Mouse (Mus musculus): Measurements from ENCODE around the gene Plekhd1. TPM values are rescaled to one million over a fixed set of nuclear protein-coding genes. Genes with fewer than 3 reads are reported as not detected.

The Plekhd1 gene
- polyA plus RNA-seq (2016; fragmentation: Nextera tagmentation; extraction: Ambion mirVana): 0.40 and 0.65 TPM in 2 replicates

GRCm38 (mm10) chr12:80692269-80692972 lies at the start of gene Plekhd1:
Plekhd1 (plus strand) TSS chr12:80692591.
- Histone ChIP-seq H3K27ac (no peak within 1 kb of the TSS), H3K36me3 (replicated peaks) (no peaks in the 10 kb centered on the region), H3K9ac (peak within 1 kb of the TSS; percentile 38), H3K4me2 (peak within 1 kb of the TSS; percentile 66), H3K4me3 (replicated peaks) (peak within 1 kb of the TSS; percentile 42), H3K27me3 (peaks cover 55% of the 10 kb centered on the region), H3K4me1 (peaks cover 21% of the 10 kb centered on the region), H3K9me3 (no peaks in the 10 kb centered on the region)
- ATAC-seq (ENCODE audit: low FRiP score): peak; percentile 74
- WGBS: 1% methylated on average over 48 of the region's 52 CpGs

DNA sequence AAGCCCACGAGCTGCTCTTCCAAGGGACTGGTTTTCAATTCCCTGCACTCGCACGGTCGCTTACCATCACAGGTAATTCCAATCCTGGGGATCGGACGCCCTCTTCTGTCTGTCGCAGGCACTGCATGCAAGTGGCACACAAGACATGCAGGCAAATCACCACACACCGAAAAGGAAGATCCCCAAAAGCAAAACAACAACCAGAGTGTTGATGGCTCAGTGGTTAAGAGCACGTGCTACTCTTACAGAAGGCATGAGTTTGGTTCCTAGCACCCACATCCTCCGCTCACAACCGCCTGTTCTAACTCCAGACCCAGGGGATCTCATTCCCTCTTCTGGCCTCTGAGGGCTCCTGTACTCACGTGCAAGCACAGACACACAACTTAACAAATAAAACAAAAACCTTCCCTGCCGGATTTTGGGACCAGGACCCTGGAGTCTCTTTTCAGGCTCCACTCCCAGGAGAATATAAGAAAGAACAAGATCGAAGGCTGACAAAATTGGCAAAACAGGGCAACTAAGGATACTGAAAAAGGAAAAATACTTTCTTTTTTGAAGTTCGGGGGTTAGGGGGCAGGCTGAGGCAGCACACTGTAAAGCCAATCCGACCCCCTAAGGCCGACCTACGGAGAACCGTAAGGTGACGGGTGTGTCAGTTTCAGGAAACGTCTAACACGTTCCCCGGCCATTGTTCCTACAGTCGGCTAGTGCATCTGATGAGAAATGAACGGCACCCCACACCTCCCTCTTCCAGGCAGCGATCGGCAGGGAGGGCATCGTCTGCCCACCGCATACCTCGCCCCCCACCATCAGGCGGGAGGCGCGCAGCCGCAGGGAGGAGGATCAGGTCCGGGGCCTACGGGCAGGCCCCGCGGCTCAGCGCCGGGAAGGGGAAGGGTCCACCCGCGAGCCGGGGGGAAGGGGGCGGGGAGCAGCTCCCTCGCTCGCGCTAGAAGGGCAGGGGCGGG lies 49.4 kb upstream of the Plekhd1 start:
- peaks cover 41% of the 10 kb centered on the region for H3K36me3 ChIP-seq (replicated peaks)
- H3K9ac ChIP-seq: peak overlapping the region; percentile 95
- peak; percentile 81; the same call in 1 of the 2 replicates for ATAC-seq (ENCODE audit: low FRiP score)
- no peaks in the 10 kb centered on the region for H3K9me3 ChIP-seq
- WGBS: 2% methylated on average over 47 of the region's 48 CpGs
- H3K4me3 ChIP-seq (replicated peaks): peak overlapping the region; percentile 93
- peak overlapping the region; percentile 83 for H3K4me2 ChIP-seq
- peaks cover 40% of the 10 kb centered on the region for H3K4me1 ChIP-seq
- H3K27me3 ChIP-seq: no peaks in the 10 kb centered on the region
- peak overlapping the region; percentile 90 for H3K27ac ChIP-seq

- Histone ChIP-seq H3K27ac (peak within 1 kb of the TSS; percentile 90), H3K36me3 (replicated peaks) (peaks cover 32% of the 10 kb centered on the region), H3K4me2 (peak within 1 kb of the TSS; percentile 83), H3K9ac (peak within 1 kb of the TSS; percentile 95), H3K4me1 (peaks cover 40% of the 10 kb centered on the region), H3K4me3 (replicated peaks) (peak within 1 kb of the TSS; percentile 93), H3K27me3 (no peaks in the 10 kb centered on the region), H3K9me3 (no peaks in the 10 kb centered on the region)
- ATAC-seq (ENCODE audit: low FRiP score): peak; percentile 97
- under 1% methylated on average over 50 of the region's 50 CpGs for WGBS
Observed at GRCm38 (mm10) chr12:80643693-80644505, 48.5 kb upstream of the Plekhd1 start, which contains the start of the genes Slc39a9 and Erh. Slc39a9 (plus strand) TSS chr12:80643883. Erh (minus strand) TSS chr12:80644341.

DNA sequence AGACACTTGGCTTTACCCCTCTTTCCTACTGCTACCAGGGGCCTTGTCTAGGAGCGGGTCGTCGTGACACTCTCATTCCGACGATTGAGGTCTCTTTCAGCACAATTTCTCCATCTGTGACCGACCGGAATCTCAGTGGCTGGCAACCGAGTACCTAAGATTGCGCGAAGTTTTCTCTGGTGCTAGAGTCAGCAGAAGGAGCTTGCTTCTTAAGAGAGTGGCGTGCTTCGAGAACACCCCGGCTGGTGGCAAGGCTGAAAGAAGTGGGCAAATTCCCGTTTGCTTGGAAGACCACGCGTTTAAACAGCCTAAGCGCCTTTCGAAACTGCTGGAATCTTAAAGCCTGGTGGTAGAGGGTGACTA lies 47.9 kb upstream of the Plekhd1 start:
- no peaks in the 10 kb centered on the region for H3K9me3 ChIP-seq
- H3K36me3 ChIP-seq (replicated peaks): peaks cover 26% of the 10 kb centered on the region
- H3K9ac ChIP-seq: peak overlapping the region; percentile 95
- H3K4me3 ChIP-seq (replicated peaks): peak overlapping the region; percentile 93
- H3K27me3 ChIP-seq: no peaks in the 10 kb centered on the region
- H3K4me2 ChIP-seq: peak overlapping the region; percentile 83
- 11% methylated on average over 18 of the region's 18 CpGs for WGBS
- H3K4me1 ChIP-seq: peaks cover 40% of the 10 kb centered on the region
- no peak overlapping the region for H3K27ac ChIP-seq
- ATAC-seq (ENCODE audit: low FRiP score): no peak

GRCm38 (mm10) chr12:80646377-80646776 lies 46.0 kb upstream of the Plekhd1 start:
- Histone ChIP-seq H3K27ac (no peak overlapping the region), H3K4me3 (replicated peaks) (no peak overlapping the region), H3K36me3 (replicated peaks) (peaks cover 7% of the 10 kb centered on the region; the same call in 1 of the 2 replicates), H3K4me2 (peak overlapping the region; percentile 83; the same call in 1 of the 2 replicates), H3K27me3 (no peaks in the 10 kb centered on the region), H3K9ac (0 out of 2 replicates have a peak overlapping the region, but pooled peaks have one; percentile 29), H3K4me1 (peaks cover 40% of the 10 kb centered on the region), H3K9me3 (no peaks in the 10 kb centered on the region)
- no peak for ATAC-seq (ENCODE audit: low FRiP score)
- WGBS: 97% methylated on average over 3 of the region's 3 CpGs

- ATAC-seq (ENCODE audit: low FRiP score): no peak
- Histone ChIP-seq H3K27ac (no peak overlapping the region), H3K4me3 (replicated peaks) (no peak overlapping the region), H3K9me3 (no peaks in the 10 kb centered on the region), H3K36me3 (replicated peaks) (no peaks in the 10 kb centered on the region), H3K4me1 (no peaks in the 10 kb centered on the region), H3K4me2 (no peak overlapping the region), H3K9ac (no peak overlapping the region), H3K27me3 (no peaks in the 10 kb centered on the region)
- 96% methylated on average over 7 of the region's 7 CpGs for WGBS
Observed at GRCm38 (mm10) chr12:80653951-80654658, 38.3 kb upstream of the Plekhd1 start.

DNA sequence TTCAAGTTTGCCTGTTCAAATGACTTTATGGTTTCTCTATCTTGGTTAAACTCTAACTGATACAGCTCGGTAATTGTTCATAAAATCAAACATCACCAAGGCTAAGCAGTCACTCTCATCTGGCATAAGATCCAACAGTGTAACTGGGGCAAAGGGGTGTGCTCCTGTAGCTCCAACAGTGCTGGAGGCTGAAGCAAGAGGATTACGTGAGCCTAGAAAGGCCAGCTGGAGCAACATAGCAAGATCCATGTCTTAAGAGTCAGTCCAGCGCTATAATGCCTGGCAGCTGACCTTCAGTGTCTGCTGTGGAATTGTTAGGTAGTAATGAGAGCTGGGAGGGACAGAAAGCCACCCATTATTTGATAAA lies 37.7 kb upstream of the Plekhd1 start:
- 95% methylated on average over 3 of the region's 3 CpGs for WGBS
- H3K4me3 ChIP-seq (replicated peaks): no peak overlapping the region
- H3K36me3 ChIP-seq (replicated peaks): no peaks in the 10 kb centered on the region
- H3K27ac ChIP-seq: no peak overlapping the region
- H3K27me3 ChIP-seq: no peaks in the 10 kb centered on the region
- H3K4me1 ChIP-seq: no peaks in the 10 kb centered on the region
- H3K9ac ChIP-seq: no peak overlapping the region
- no peak for ATAC-seq (ENCODE audit: low FRiP score)
- H3K9me3 ChIP-seq: no peaks in the 10 kb centered on the region
- H3K4me2 ChIP-seq: no peak overlapping the region

DNA sequence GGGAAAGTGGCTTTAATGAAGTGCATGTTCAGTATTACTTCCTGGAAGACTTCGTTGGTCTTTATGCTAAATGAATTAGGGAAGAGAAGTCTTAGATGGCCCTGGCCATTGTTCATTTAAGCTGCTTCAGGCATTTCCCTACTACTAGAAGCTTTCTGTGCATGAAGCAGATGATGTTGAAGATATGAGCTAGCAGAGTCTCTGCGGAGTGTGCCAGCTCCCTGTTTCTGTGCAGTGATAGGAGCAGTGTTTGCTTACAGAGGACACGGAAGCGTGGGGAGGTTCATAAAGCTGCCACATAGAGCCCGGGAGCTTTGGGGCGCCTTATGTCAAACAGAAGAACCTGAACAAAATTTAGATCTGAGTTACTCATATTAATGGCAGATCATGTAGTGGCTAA lies 33.7 kb upstream of the Plekhd1 start:
- Histone ChIP-seq H3K9ac (no peak overlapping the region), H3K4me3 (replicated peaks) (no peak overlapping the region), H3K9me3 (no peaks in the 10 kb centered on the region), H3K27ac (no peak overlapping the region), H3K4me2 (no peak overlapping the region), H3K4me1 (no peaks in the 10 kb centered on the region), H3K27me3 (no peaks in the 10 kb centered on the region), H3K36me3 (replicated peaks) (peaks cover 9% of the 10 kb centered on the region)
- no peak for ATAC-seq (ENCODE audit: low FRiP score)
- WGBS: 87% methylated on average over 6 of the region's 6 CpGs

DNA sequence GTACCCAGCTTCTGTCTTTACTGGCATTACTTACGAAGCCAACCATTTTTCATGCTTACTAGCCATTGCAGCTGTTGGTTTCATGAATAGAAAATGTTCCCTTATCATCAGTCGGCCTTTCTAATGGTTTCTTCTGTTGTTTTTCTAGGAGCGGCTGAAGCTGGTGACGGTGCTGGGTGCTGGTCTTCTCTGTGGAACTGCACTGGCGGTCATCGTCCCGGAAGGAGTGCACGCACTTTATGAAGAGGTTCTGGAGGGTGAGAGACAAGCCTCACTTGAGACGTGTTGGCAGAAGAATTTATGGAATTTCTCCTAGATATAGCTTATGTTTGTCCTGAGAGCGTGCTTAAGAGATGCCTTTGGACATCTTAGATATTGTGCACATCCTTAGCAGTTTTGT lies 30.1 kb upstream of the Plekhd1 start:
- no peak for ATAC-seq (ENCODE audit: low FRiP score)
- no peaks in the 10 kb centered on the region for H3K4me1 ChIP-seq
- H3K9ac ChIP-seq: no peak overlapping the region
- 93% methylated on average over 10 of the region's 10 CpGs for WGBS
- no peaks in the 10 kb centered on the region for H3K9me3 ChIP-seq
- H3K36me3 ChIP-seq (replicated peaks): peaks cover 22% of the 10 kb centered on the region
- H3K4me2 ChIP-seq: no peak overlapping the region
- H3K27me3 ChIP-seq: no peaks in the 10 kb centered on the region
- H3K4me3 ChIP-seq (replicated peaks): no peak overlapping the region
- H3K27ac ChIP-seq: no peak overlapping the region

GRCm38 (mm10) chr12:80663935-80664334 lies 28.5 kb upstream of the Plekhd1 start:
- Histone ChIP-seq H3K27me3 (no peaks in the 10 kb centered on the region), H3K4me3 (replicated peaks) (no peak overlapping the region), H3K27ac (no peak overlapping the region), H3K4me1 (no peaks in the 10 kb centered on the region), H3K9ac (no peak overlapping the region), H3K36me3 (replicated peaks) (peaks cover 29% of the 10 kb centered on the region), H3K4me2 (no peak overlapping the region), H3K9me3 (no peaks in the 10 kb centered on the region)
- ATAC-seq (ENCODE audit: low FRiP score): no peak
- WGBS: 83% methylated on average over 2 of the region's 2 CpGs

GRCm38 (mm10) chr12:80668391-80668790 lies 24.0 kb upstream of the Plekhd1 start:
- H3K27me3 ChIP-seq: no peaks in the 10 kb centered on the region
- 84% methylated on average over 2 of the region's 2 CpGs for WGBS
- ATAC-seq (ENCODE audit: low FRiP score): no peak
- H3K4me3 ChIP-seq (replicated peaks): no peak overlapping the region
- H3K36me3 ChIP-seq (replicated peaks): peaks cover 28% of the 10 kb centered on the region
- no peak overlapping the region for H3K9ac ChIP-seq
- H3K9me3 ChIP-seq: no peaks in the 10 kb centered on the region
- no peak overlapping the region for H3K27ac ChIP-seq
- H3K4me2 ChIP-seq: no peak overlapping the region
- H3K4me1 ChIP-seq: no peaks in the 10 kb centered on the region

Measured in forebrain, embryonic 12.5 days (tissue).